Mouse (Mus musculus): ENCODE measurements around the gene Gtf2i.

Gtf2i gene

GRCm38 (mm10) chr5:134322355-134322754 lies 7.8 kb upstream of the Gtf2i start:
- no peak for DNase-seq (ENCODE audit: low spot score in 2 of 2)

GRCm38 (mm10) chr5:134321699-134322098 lies 7.1 kb upstream of the Gtf2i start:
- no peak for DNase-seq (ENCODE audit: low spot score in 2 of 2)

DNA sequence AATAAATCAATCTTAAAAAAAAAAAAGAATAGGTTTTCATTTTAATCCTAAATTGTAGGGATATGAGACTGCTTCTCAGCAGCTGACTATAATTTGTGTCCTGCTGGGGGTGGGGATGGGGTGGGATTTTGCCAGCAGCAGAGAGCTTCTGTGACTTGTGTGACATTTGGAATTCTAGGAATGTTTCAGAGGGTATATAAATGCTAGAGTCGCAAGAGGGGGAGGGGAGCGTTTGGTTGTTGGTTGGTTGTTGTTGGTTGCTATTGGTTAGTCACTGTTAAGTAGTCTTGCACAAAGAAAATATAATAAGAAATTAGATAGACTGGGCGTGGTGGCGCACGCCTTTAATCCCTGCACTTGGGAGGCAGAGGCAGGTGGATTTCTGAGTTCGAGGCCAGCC lies 4.3 kb upstream of the Gtf2i start:
- DNase-seq (ENCODE audit: low spot score in 2 of 2), result no peak

DNA sequence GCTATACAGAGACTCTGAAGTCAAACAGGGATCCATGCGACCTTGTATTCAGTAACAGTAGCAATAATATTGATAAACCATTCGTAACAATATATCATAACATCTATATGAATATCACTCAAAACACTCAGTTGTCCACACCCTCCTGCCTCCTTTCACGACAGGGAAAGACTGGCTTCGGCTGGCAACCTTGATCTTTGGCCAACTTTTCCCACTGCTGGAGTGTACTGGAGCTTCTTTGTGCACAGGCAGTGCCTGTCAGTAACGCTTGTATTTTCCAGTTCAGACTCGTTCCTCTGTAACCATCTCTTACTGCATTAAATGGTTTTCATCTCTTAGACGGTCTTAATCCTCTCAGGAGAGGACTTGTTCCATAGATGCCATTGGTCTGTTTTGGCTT lies 2.2 kb upstream of the Gtf2i start:
- no peak for DNase-seq (ENCODE audit: low spot score in 2 of 2)

- DNase-seq (ENCODE audit: low spot score in 2 of 2), result peak in 1 of 2 experiments; percentile 16
Observed at GRCm38 (mm10) chr5:134315623-134316350, 1.2 kb upstream of the Gtf2i start.

- DNase-seq (ENCODE audit: low spot score in 2 of 2), result peak; percentile 25 to 41
Observed at GRCm38 (mm10) chr5:134314068-134314674, 389 bp downstream of the Gtf2i start.

DNA sequence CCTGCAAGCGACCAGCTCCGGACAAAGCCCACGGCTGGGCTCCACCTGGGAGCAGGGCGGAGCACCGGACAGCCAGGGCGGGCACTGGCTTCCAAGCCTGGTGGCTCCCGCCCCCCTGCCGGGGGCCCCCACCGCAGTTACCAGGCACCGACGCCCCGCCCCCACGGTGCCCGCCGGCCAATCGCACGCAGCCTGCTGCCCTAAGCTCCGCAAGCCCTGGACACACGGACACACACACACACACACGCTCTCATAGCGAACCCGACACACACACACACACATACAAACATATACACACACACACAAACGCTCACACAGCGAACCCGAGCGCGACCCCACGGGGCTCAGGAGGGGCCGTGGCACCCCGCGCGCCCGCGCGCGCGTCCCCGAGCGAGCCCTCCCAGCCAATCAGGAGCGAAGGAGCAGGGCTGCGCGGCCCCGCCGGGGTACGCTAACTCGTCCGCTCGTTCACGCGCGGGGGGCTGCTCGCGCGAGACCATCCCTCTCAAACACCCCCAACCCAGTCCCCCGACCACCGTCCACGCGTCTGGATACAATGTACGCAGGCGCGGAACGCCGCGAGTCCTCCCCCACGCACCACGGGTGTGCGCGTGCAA lies 1.0 kb downstream of the Gtf2i start:
- DNase-seq (ENCODE audit: low spot score in 2 of 2), result peak; percentile 82 to 86

DNA sequence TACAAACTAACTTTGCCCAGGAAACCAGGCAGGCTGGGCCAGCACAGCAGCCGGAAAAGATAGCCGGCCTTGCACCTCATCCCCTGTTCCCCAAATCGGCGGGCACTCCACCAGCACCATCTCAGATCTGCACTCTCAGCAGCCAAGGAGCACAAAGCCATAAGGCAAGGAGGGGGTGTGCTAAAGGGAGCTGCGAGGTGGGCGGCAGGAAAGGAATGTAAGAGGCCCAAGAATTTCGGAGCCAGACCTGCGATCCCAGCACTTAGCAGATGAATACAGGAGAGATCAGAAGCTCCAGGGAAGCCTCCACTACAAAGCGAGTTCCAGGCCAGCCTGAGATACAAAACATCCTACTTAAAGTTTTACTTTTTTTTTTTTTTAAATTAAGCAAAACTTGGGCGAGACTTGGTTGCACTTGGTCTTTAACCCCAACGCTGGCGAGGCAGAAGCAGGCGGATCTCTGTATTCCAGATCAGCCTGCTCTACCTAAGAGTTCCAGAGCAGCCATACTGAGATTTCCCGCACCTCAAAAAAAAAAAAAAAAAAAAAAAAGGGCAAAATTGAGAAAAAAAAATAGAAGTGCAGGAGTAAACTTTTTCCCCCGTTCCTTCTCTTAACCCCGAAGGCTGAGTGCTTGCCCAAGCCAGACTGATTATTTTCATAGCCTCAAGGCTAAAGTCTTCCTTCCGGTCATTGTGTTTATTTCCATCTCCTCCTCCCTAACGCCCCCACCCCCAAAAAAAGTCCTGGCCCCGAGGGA lies 1.7 kb downstream of the Gtf2i start:
- no peak for DNase-seq (ENCODE audit: low spot score in 2 of 2)

GRCm38 (mm10) chr5:134311894-134312411 lies 2.6 kb downstream of the Gtf2i start:
- no peak for DNase-seq (ENCODE audit: low spot score in 2 of 2)

- DNase-seq (ENCODE audit: low spot score in 2 of 2), result no peak
Observed at GRCm38 (mm10) chr5:134310201-134310600, 4.4 kb downstream of the Gtf2i start.

- DNase-seq (ENCODE audit: low spot score in 2 of 2), result no peak
Observed at GRCm38 (mm10) chr5:134309345-134309744, 5.2 kb downstream of the Gtf2i start.

DNA sequence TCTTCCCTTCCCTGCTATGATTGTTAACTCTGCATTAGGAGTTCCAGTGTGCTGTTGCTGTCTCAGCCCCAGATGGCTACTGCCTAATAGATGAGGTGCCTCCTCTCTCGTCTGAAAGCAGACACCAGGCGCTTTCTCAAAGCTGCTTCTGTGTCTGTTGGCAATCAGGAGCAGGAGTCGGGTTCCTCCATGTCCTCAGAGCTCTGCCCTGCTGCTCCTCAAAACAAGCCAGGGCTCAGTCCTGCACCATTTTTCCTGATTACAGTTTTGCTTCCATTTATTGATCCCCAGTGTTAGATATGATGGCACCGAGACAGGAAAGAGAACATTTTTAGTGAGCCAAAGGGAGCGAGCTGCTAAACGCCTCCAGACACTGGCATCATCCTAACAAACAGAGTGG lies 9.9 kb downstream of the Gtf2i start:
- no peak for DNase-seq (ENCODE audit: low spot score in 2 of 2)

- DNase-seq (ENCODE audit: low spot score in 2 of 2), result no peak
Observed at GRCm38 (mm10) chr5:134295277-134296050, 19.1 kb downstream of the Gtf2i start.

- no peak for DNase-seq (ENCODE audit: low spot score in 2 of 2)
Observed at GRCm38 (mm10) chr5:134294606-134295005, 20.0 kb downstream of the Gtf2i start.

GRCm38 (mm10) chr5:134291096-134291495 lies 23.5 kb downstream of the Gtf2i start:
- no peak for DNase-seq (ENCODE audit: low spot score in 2 of 2)

DNA sequence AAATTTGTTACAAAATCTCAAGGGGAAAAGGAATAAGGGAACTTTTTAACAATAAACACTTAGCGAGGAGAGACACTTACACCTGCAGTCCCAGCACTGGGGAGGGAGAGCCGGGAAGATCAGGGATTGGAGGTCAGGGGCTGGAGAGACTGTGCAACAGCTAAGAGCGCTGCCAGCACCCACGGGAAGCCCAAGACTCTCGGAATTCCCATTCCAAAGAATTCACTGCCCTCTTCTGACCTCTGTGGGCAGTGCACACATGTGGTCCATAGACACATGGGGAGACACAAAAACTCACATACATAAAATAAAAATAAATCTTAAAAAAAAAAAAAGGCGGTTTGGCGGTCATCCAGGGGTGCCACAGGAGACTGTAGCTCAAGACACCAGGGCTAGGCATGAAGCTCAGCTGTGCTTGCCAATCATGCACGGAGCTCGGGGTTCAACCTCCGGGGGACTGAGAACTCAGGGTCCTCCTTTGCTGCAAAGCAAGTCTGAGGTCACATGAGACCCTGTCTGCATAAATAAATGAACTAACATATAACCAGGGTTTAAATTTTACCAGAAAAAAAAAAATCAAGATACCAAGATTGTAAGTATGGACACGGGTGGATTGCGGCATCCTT lies 24.5 kb downstream of the Gtf2i start:
- no peak for DNase-seq (ENCODE audit: low spot score in 2 of 2)

- no peak for DNase-seq (ENCODE audit: low spot score in 2 of 2)
Observed at GRCm38 (mm10) chr5:134288071-134288470, 26.5 kb downstream of the Gtf2i start.

DNA sequence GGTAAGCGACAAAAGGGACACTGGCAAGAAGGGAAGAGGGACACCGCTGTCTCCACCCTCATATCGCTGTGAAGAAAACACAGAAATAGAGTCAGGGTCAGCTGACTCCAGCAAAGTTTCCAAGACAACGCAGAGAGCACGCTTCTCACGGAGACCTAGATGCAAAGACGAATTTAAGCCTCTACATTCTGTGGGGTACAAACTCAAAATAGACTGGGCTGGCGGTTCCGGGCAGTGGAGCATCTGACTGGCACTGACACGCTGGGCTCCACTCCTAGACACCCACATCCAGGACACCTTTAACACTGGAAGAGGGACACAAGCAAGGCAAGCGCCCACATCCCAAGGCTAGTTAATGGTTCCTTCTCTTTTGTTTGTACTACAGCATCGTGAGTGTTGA lies 29.6 kb downstream of the Gtf2i start:
- DNase-seq (ENCODE audit: low spot score in 2 of 2), result no peak

- DNase-seq (ENCODE audit: low spot score in 2 of 2), result no peak
Observed at GRCm38 (mm10) chr5:134282603-134283002, 32.0 kb downstream of the Gtf2i start.

DNA sequence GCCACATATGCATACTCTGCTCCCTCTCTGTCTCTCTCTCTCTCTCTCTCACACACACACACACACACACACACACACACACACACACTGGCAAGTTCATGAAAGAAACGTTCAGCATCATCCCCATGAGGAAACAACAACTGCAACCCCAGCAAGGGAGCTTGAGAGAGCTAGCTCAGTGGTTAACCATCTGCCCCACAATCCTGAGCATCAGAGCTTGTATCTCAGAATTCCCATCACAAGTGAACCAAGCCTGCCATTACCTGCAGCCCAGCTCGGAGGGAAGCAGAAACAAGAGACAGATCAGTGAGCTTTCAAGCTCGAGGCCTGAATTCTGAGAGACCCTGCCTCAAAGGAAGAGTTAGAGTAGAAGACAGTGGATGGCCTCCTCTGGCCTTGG lies 32.5 kb downstream of the Gtf2i start:
- DNase-seq (ENCODE audit: low spot score in 2 of 2), result no peak

GRCm38 (mm10) chr5:134279371-134279770 lies 35.2 kb downstream of the Gtf2i start:
- DNase-seq (ENCODE audit: low spot score in 2 of 2), result no peak

All from spleen, postnatal 14 days (tissue).